Mouse (Mus musculus) embryonic facial prominence, embryonic 15.5 days (tissue): ENCODE measurements around the gene Gm11042. TPM values are rescaled to one million over a fixed set of nuclear protein-coding genes. Genes with fewer than 3 reads are reported as not detected.

Source experiments
- ATAC-seq: fragments of 200-750 bp; cut with Nextera tagmentation; 2 replicates; pipeline ENCODE4 v1.8.0; 2017; ENCODE audit warnings: low read depth, moderate TSS enrichment; ENCODE audit not compliant: insufficient number of reproducible peaks, low FRiP score, low TSS enrichment
- H3K27ac ChIP-seq: fragments of 300-500 bp; sonication (generic); replicated peaks from 2 replicates; pipeline ENCODE4 v1.5.1; 2015; ENCODE audit warnings: mild to moderate bottlenecking, inconsistent platforms
- H3K27me3 ChIP-seq: fragments of 300-500 bp; sonication (generic); 2 replicates; pipeline ENCODE4 v1.6.1; 2015; ENCODE audit warnings: inconsistent platforms
- H3K36me3 ChIP-seq: fragments of 300-500 bp; sonication (generic); 2 replicates; pipeline ENCODE4 v1.6.1; 2015; ENCODE audit warnings: mild to moderate bottlenecking, inconsistent platforms
- H3K4me1 ChIP-seq: fragments of 300-500 bp; sonication (generic); 2 replicates; pipeline ENCODE4 v1.6.1; 2015; ENCODE audit warnings: inconsistent platforms
- H3K4me2 ChIP-seq: fragments of 300-500 bp; sonication (generic); replicated peaks from 2 replicates; pipeline ENCODE4 v1.6.1; 2015; ENCODE audit warnings: mild to moderate bottlenecking, inconsistent platforms
- H3K4me3 ChIP-seq: fragments of 300-500 bp; sonication (generic); replicated peaks from 2 replicates; pipeline ENCODE4 v1.5.1; 2015; ENCODE audit warnings: mild to moderate bottlenecking, inconsistent platforms
- H3K9ac ChIP-seq: fragments of 300-500 bp; sonication (generic); 2 replicates; pipeline ENCODE4 v1.6.1; 2015; ENCODE audit warnings: inconsistent platforms
- H3K9me3 ChIP-seq: fragments of 300-500 bp; sonication (generic); replicated peaks from 2 replicates; pipeline ENCODE4 v1.6.1; 2016; ENCODE audit warnings: inconsistent platforms
- WGBS: fragments of 180-500 bp; shearing (Covaris S2); methylation state at CpG from one replicate; pipeline ENCODE4 v1.1.7; 2015; 5-methylcytosine and 5-hydroxymethylcytosine counted together
- polyA plus RNA-seq: library from polyadenylated mRNA; unstranded; fragments of >200 nt; fragmentation: Nextera tagmentation; extraction: Ambion mirVana; gene quantifications from 2 replicates; pipeline ENCODE4 v1.2.1, GENCODE M21; 2015

The Gm11042 gene
- polyA plus RNA-seq = not detected in 2 replicates

DNA sequence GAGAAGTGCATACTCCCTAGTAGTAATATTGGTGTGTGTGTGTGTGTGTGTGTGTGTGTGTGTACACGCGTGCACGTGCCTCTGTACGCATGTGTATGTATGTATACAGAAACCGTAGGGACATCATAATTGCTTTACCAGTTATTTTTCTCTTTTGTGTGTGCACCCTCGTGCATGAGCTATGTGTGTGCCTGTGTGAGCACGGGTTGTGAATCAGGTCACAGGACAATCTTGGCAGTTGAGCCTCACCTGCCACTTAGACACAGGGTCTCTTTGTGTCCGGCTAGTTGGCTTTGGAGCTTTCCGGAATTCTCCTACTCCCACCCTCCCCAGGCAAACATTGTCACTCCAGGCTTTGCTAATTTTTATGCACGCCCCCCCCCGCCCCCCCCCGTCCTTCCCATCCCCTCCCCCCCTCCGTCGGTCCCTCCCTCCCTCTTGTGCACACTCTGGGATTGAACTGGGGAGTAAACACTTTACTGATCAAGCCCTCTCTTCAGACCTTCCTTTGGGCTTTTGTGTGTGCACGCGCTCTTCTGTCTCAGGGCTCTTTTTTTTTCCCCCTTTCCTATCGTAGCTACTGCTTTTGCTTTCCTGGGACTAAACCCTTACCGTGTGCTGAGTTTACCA lies at the start of gene Gm11042:
TSS of gene Gm11042 (minus strand) at position 51 of the 630 bp plus-strand sequence.
- WGBS = 28% methylated on average over 17 of the region's 18 CpGs
- H3K4me1 ChIP-seq = 0 out of 2 replicates have a peak, but pooled peaks cover 5% of the 10 kb centered on the region
- no peaks in the 10 kb centered on the region for H3K36me3 ChIP-seq
- no peaks in the 10 kb centered on the region for H3K9me3 ChIP-seq
- peak within 1 kb of the TSS; percentile 57 for H3K4me2 ChIP-seq
- H3K27me3 ChIP-seq = no peaks in the 10 kb centered on the region
- ATAC-seq = 0 out of 2 replicates have a peak, but pooled peaks have one; percentile 39
- peak within 1 kb of the TSS; percentile 66 for H3K27ac ChIP-seq
- peak within 1 kb of the TSS; percentile 45; the same call in 1 of the 2 replicates for H3K9ac ChIP-seq
- H3K4me3 ChIP-seq = peak within 1 kb of the TSS; percentile 53

- WGBS = 93% methylated on average over 7 of the region's 7 CpGs
- H3K4me3 ChIP-seq = no peak overlapping the region
- no peaks in the 10 kb centered on the region for H3K36me3 ChIP-seq
- no peaks in the 10 kb centered on the region for H3K9me3 ChIP-seq
- H3K9ac ChIP-seq = no peak overlapping the region
- H3K27ac ChIP-seq = no peak overlapping the region
- no peak overlapping the region for H3K4me2 ChIP-seq
- no peaks in the 10 kb centered on the region for H3K4me1 ChIP-seq
- H3K27me3 ChIP-seq = no peaks in the 10 kb centered on the region
- ATAC-seq = no peak
These were observed 48.3 kb upstream of the Gm11042 start for GRCm38 (mm10) chr12:74364477-74364876.

GRCm38 (mm10) chr12:74363076-74363475 lies 46.9 kb upstream of the Gm11042 start:
- WGBS = 58% methylated on average over 6 of the region's 6 CpGs
- H3K4me2 ChIP-seq = no peak overlapping the region
- H3K9ac ChIP-seq = no peak overlapping the region
- no peaks in the 10 kb centered on the region for H3K9me3 ChIP-seq
- no peak overlapping the region for H3K27ac ChIP-seq
- ATAC-seq = no peak
- H3K36me3 ChIP-seq = no peaks in the 10 kb centered on the region
- no peaks in the 10 kb centered on the region for H3K4me1 ChIP-seq
- H3K4me3 ChIP-seq = no peak overlapping the region
- no peaks in the 10 kb centered on the region for H3K27me3 ChIP-seq

GRCm38 (mm10) chr12:74362453-74362852 lies 46.3 kb upstream of the Gm11042 start:
- no peaks in the 10 kb centered on the region for H3K27me3 ChIP-seq
- no peak overlapping the region for H3K27ac ChIP-seq
- H3K36me3 ChIP-seq = no peaks in the 10 kb centered on the region
- H3K9me3 ChIP-seq = no peaks in the 10 kb centered on the region
- H3K4me2 ChIP-seq = no peak overlapping the region
- H3K9ac ChIP-seq = no peak overlapping the region
- H3K4me3 ChIP-seq = no peak overlapping the region
- no peaks in the 10 kb centered on the region for H3K4me1 ChIP-seq
- no peak for ATAC-seq
- 49% methylated on average over 2 of the region's 2 CpGs for WGBS

- Histone ChIP-seq H3K27me3 (no peaks in the 10 kb centered on the region), H3K4me2 (no peak overlapping the region), H3K4me1 (no peaks in the 10 kb centered on the region), H3K36me3 (no peaks in the 10 kb centered on the region), H3K4me3 (no peak overlapping the region), H3K27ac (no peak overlapping the region), H3K9ac (no peak overlapping the region), H3K9me3 (no peaks in the 10 kb centered on the region)
- 82% methylated on average over 5 of the region's 5 CpGs for WGBS
- ATAC-seq = no peak
These were observed 43.6 kb upstream of the Gm11042 start for GRCm38 (mm10) chr12:74359791-74360190.

GRCm38 (mm10) chr12:74357806-74358205 lies 41.6 kb upstream of the Gm11042 start:
- no peaks in the 10 kb centered on the region for H3K27me3 ChIP-seq
- no peak overlapping the region for H3K27ac ChIP-seq
- H3K4me2 ChIP-seq = no peak overlapping the region
- H3K9me3 ChIP-seq = no peaks in the 10 kb centered on the region
- no peaks in the 10 kb centered on the region for H3K36me3 ChIP-seq
- no peak overlapping the region for H3K4me3 ChIP-seq
- no peak overlapping the region for H3K9ac ChIP-seq
- ATAC-seq = no peak
- WGBS = 65% methylated on average over 6 of the region's 6 CpGs
- H3K4me1 ChIP-seq = no peaks in the 10 kb centered on the region

DNA sequence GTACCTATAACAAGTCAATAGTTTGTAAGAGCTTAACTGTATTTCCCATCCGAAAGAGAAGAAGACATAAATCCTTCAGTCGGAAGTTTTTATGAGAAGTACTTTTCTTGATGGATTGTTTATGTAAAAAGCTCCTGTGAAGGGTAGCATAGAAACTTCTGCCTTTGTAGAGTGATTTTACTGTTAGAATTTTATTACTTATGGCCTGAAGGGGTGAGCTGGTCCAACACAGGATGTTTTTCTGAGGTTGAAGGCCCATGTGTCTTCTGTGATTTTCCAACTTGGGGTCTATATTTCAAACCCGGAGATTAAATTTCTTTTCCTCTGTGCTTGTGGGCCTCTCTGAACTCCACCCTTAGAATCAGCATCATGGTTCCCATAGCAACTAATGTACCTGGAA lies 26.5 kb upstream of the Gm11042 start:
- Histone ChIP-seq H3K27me3 (no peaks in the 10 kb centered on the region), H3K4me1 (no peaks in the 10 kb centered on the region), H3K9ac (no peak overlapping the region), H3K9me3 (no peaks in the 10 kb centered on the region), H3K4me2 (no peak overlapping the region), H3K36me3 (no peaks in the 10 kb centered on the region), H3K4me3 (no peak overlapping the region), H3K27ac (no peak overlapping the region)
- 75% methylated on average over 3 of the region's 3 CpGs for WGBS
- no peak for ATAC-seq

GRCm38 (mm10) chr12:74340070-74340469 lies 23.9 kb upstream of the Gm11042 start:
- no peak overlapping the region for H3K4me3 ChIP-seq
- no peak overlapping the region for H3K27ac ChIP-seq
- H3K4me1 ChIP-seq = no peaks in the 10 kb centered on the region
- H3K27me3 ChIP-seq = no peaks in the 10 kb centered on the region
- no peaks in the 10 kb centered on the region for H3K9me3 ChIP-seq
- H3K9ac ChIP-seq = no peak overlapping the region
- H3K4me2 ChIP-seq = no peak overlapping the region
- WGBS = 72% methylated on average over 2 of the region's 2 CpGs
- H3K36me3 ChIP-seq = no peaks in the 10 kb centered on the region
- no peak for ATAC-seq

DNA sequence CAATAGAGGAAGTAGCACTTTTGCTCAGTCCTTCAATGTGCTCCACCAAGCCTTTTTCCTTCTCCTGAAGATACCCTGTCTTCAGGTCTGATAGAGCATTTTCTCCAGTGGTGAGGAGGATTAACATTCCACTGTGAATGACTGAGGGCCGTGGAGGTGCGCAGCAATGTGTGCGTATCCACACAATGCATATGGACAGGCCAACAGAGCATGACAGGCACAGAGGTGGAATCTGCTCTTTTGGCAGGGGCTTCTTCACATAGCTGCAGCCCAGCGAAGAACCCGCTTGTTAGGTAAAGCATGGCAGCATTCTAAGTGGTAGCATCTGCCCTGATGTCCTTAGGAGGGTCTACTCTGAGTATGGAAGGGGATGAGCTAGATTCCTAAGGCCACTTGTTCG lies 17.5 kb upstream of the Gm11042 start:
- no peak for ATAC-seq
- 84% methylated on average over 6 of the region's 6 CpGs for WGBS
- H3K9me3 ChIP-seq = no peaks in the 10 kb centered on the region
- H3K4me2 ChIP-seq = no peak overlapping the region
- H3K9ac ChIP-seq = no peak overlapping the region
- H3K27ac ChIP-seq = no peak overlapping the region
- H3K36me3 ChIP-seq = no peaks in the 10 kb centered on the region
- no peak overlapping the region for H3K4me3 ChIP-seq
- H3K27me3 ChIP-seq = no peaks in the 10 kb centered on the region
- no peaks in the 10 kb centered on the region for H3K4me1 ChIP-seq

- 24% methylated on average over 13 of the region's 13 CpGs for WGBS
- no peak overlapping the region for H3K27ac ChIP-seq
- no peaks in the 10 kb centered on the region for H3K36me3 ChIP-seq
- ATAC-seq = no peak
- H3K9me3 ChIP-seq = no peaks in the 10 kb centered on the region
- H3K27me3 ChIP-seq = no peaks in the 10 kb centered on the region
- no peak overlapping the region for H3K9ac ChIP-seq
- no peak overlapping the region for H3K4me3 ChIP-seq
- H3K4me2 ChIP-seq = no peak overlapping the region
- no peaks in the 10 kb centered on the region for H3K4me1 ChIP-seq
These were observed 16.8 kb upstream of the Gm11042 start for GRCm38 (mm10) chr12:74333016-74333415.

DNA sequence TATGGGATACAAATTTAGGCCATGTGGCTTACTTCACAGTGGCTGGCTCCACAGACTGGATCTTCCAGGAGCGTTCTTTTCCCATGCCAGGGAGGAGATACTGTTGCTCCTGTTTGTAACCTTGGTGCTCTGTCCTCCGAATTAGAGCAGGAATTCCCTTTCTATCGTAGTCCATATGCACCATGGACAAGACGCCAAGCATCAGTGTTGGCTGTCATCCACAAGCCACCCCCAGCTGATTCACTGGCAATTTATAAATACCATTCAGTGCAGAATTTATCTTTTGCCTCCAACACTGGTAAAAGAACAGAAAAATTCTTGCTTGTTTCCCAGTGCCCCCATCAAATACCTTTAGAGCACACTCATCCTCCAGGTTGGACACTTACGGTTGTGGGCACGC lies 13.6 kb upstream of the Gm11042 start:
- no peaks in the 10 kb centered on the region for H3K4me1 ChIP-seq
- H3K27ac ChIP-seq = no peak overlapping the region
- WGBS = 82% methylated on average over 6 of the region's 6 CpGs
- no peak overlapping the region for H3K4me3 ChIP-seq
- H3K9ac ChIP-seq = no peak overlapping the region
- H3K36me3 ChIP-seq = no peaks in the 10 kb centered on the region
- no peak for ATAC-seq
- no peak overlapping the region for H3K4me2 ChIP-seq
- H3K27me3 ChIP-seq = no peaks in the 10 kb centered on the region
- H3K9me3 ChIP-seq = no peaks in the 10 kb centered on the region

- Histone ChIP-seq H3K9ac (no peak overlapping the region), H3K4me1 (no peaks in the 10 kb centered on the region), H3K36me3 (no peaks in the 10 kb centered on the region), H3K4me3 (no peak overlapping the region), H3K27ac (no peak overlapping the region), H3K9me3 (no peaks in the 10 kb centered on the region), H3K4me2 (no peak overlapping the region), H3K27me3 (no peaks in the 10 kb centered on the region)
- ATAC-seq = no peak
- 77% methylated on average over 3 of the region's 3 CpGs for WGBS
These were observed 10.4 kb upstream of the Gm11042 start for GRCm38 (mm10) chr12:74326644-74327043.
